Mouse (Mus musculus): ENCODE results near the gene Plekha6. TPM values are rescaled to one million over a fixed set of nuclear protein-coding genes. Genes with fewer than 3 reads are reported as not detected.

The Plekha6 gene
- polyA plus RNA-seq, 1 experiment from 2014 or later: 6.1 TPM

DNA sequence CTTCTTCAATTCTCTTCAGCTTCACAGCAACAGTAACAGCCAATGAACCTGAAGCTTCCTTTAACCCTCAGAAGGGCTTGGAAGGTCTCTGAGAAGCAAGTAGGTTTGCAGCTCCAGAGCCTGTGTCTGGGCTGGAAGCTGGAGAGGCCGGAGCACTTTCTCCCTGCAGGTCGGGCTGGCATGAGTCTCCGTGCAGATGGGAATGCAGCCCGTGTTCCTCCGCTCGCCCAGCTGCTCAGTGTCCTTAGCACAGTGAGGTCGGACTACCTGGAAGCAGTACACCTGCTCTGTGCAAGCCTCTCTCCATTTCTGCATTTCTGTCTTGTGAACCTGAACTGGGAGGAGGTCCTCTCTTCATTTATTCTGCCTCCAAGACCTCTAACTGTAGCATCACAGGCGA lies 92.3 kb downstream of the Plekha6 start:
- no peaks in the 10 kb centered on the region; the same call in 1 of the 2 replicates for H3K27me3 ChIP-seq (ENCODE audit: control insufficient read depth, insufficient read depth, low read length)
- H3K4me1 ChIP-seq (ENCODE audit: control insufficient read depth, insufficient read depth, low read length): peaks cover 43% of the 10 kb centered on the region
- H3K36me3 ChIP-seq (ENCODE audit: control insufficient read depth, insufficient read depth, low read length): 0 out of 2 replicates have a peak, but pooled peaks cover 3% of the 10 kb centered on the region
- H3K9ac ChIP-seq (ENCODE audit: low read depth, low read length): 0 out of 2 replicates have a peak overlapping the region, but pooled peaks have one; percentile 18
- H3K27ac ChIP-seq (ENCODE audit: low read depth, low read length): no peak overlapping the region
- H3K4me3 ChIP-seq (ENCODE audit: low read length): no peak overlapping the region
- no peak for ATAC-seq (ENCODE audit: low FRiP score, low TSS enrichment)
- H3K9me3 ChIP-seq (ENCODE audit: control insufficient read depth, low read length): no peaks in the 10 kb centered on the region
- WGBS: 74% methylated on average over 8 of the region's 8 CpGs
- no peak overlapping the region for H3K4me2 ChIP-seq (replicated peaks; ENCODE audit: low read depth, low read length)

DNA sequence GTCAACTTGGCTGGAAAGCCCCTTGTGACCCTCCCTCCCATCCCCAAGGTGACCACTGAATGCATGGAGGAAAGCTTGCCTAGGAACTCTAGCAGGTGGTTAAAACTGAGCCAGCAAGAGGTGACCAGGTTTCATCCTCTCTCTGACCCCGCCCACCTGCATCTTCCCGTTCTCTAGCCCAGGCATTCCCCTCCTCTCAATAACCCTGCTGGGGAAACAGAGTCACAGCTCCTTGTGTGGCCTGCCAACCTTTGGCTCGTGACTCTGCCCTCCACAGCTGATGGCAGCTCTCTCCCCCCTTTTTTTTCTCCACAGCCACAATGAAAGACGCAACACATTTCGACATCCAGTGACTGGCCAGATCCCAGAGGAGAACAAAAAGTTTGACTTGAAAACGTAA lies 94.7 kb downstream of the Plekha6 start:
- 74% methylated on average over 6 of the region's 6 CpGs for WGBS
- H3K36me3 ChIP-seq (ENCODE audit: control insufficient read depth, insufficient read depth, low read length): 0 out of 2 replicates have a peak, but pooled peaks cover 3% of the 10 kb centered on the region

GRCm38 (mm10) chr1:133262628-133263027 lies 98.6 kb downstream of the Plekha6 start:
- H3K27me3 ChIP-seq (ENCODE audit: control insufficient read depth, insufficient read depth, low read length): no peaks in the 10 kb centered on the region
- H3K4me3 ChIP-seq (ENCODE audit: low read length): no peak overlapping the region
- H3K4me2 ChIP-seq (replicated peaks; ENCODE audit: low read depth, low read length): no peak overlapping the region
- no peaks in the 10 kb centered on the region for H3K9me3 ChIP-seq (ENCODE audit: control insufficient read depth, low read length)
- no peak overlapping the region for H3K9ac ChIP-seq (ENCODE audit: low read depth, low read length)
- H3K27ac ChIP-seq (ENCODE audit: low read depth, low read length): no peak overlapping the region
- H3K4me1 ChIP-seq (ENCODE audit: control insufficient read depth, insufficient read depth, low read length): peaks cover 8% of the 10 kb centered on the region; the same call in 1 of the 2 replicates
- WGBS: 88% methylated on average over 6 of the region's 6 CpGs
- no peak for ATAC-seq (ENCODE audit: low FRiP score, low TSS enrichment)
- H3K36me3 ChIP-seq (ENCODE audit: control insufficient read depth, insufficient read depth, low read length): 0 out of 2 replicates have a peak, but pooled peaks cover 3% of the 10 kb centered on the region

More for the DNA sequence above, 94.7 kb downstream of the Plekha6 start:
- Histone ChIP-seq H3K27me3 (ENCODE audit: control insufficient read depth, insufficient read depth, low read length) (no peaks in the 10 kb centered on the region; the same call in 1 of the 2 replicates), H3K4me2 (replicated peaks; ENCODE audit: low read depth, low read length) (no peak overlapping the region), H3K9me3 (ENCODE audit: control insufficient read depth, low read length) (no peaks in the 10 kb centered on the region), H3K9ac (ENCODE audit: low read depth, low read length) (no peak overlapping the region), H3K4me1 (ENCODE audit: control insufficient read depth, insufficient read depth, low read length) (peaks cover 26% of the 10 kb centered on the region), H3K4me3 (ENCODE audit: low read length) (no peak overlapping the region), H3K27ac (ENCODE audit: low read depth, low read length) (no peak overlapping the region)
- no peak for ATAC-seq (ENCODE audit: low FRiP score, low TSS enrichment)

DNA sequence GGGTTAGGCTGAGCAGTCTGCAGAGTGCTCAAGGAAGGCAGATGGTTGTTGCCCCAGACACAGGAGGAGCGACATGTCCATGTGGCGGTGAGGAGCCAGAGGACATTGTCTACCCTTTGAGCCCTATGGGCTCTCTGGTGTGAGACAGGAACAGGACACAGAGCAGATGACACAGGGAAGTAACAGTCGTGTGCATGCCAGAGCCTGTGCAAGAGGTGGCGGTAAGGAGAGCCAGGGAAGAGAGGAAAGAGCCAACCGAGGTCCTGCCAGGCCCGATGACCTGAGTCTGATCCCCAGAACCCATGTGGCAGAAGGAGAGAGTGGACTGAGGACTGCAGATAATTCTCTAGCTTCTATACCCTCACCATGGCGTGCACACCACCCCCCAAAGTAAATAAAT lies 99.1 kb downstream of the Plekha6 start:
- Histone ChIP-seq H3K4me1 (ENCODE audit: control insufficient read depth, insufficient read depth, low read length) (peaks cover 8% of the 10 kb centered on the region; the same call in 1 of the 2 replicates), H3K4me3 (ENCODE audit: low read length) (no peak overlapping the region), H3K36me3 (ENCODE audit: control insufficient read depth, insufficient read depth, low read length) (0 out of 2 replicates have a peak, but pooled peaks cover 3% of the 10 kb centered on the region), H3K27me3 (ENCODE audit: control insufficient read depth, insufficient read depth, low read length) (no peaks in the 10 kb centered on the region), H3K9ac (ENCODE audit: low read depth, low read length) (no peak overlapping the region), H3K27ac (ENCODE audit: low read depth, low read length) (no peak overlapping the region), H3K4me2 (replicated peaks; ENCODE audit: low read depth, low read length) (no peak overlapping the region), H3K9me3 (ENCODE audit: control insufficient read depth, low read length) (no peaks in the 10 kb centered on the region)
- 92% methylated on average over 7 of the region's 7 CpGs for WGBS
- ATAC-seq (ENCODE audit: low FRiP score, low TSS enrichment): no peak

GRCm38 (mm10) chr1:133264367-133264766 lies 100.4 kb downstream of the Plekha6 start:
- Histone ChIP-seq H3K4me1 (ENCODE audit: control insufficient read depth, insufficient read depth, low read length) (peaks cover 8% of the 10 kb centered on the region; the same call in 1 of the 2 replicates), H3K9ac (ENCODE audit: low read depth, low read length) (no peak overlapping the region), H3K27ac (ENCODE audit: low read depth, low read length) (no peak overlapping the region), H3K27me3 (ENCODE audit: control insufficient read depth, insufficient read depth, low read length) (no peaks in the 10 kb centered on the region), H3K4me3 (ENCODE audit: low read length) (no peak overlapping the region), H3K9me3 (ENCODE audit: control insufficient read depth, low read length) (no peaks in the 10 kb centered on the region), H3K4me2 (replicated peaks; ENCODE audit: low read depth, low read length) (no peak overlapping the region), H3K36me3 (ENCODE audit: control insufficient read depth, insufficient read depth, low read length) (0 out of 2 replicates have a peak, but pooled peaks cover 6% of the 10 kb centered on the region)
- no peak for ATAC-seq (ENCODE audit: low FRiP score, low TSS enrichment)
- 57% methylated on average over 12 of the region's 12 CpGs for WGBS

DNA sequence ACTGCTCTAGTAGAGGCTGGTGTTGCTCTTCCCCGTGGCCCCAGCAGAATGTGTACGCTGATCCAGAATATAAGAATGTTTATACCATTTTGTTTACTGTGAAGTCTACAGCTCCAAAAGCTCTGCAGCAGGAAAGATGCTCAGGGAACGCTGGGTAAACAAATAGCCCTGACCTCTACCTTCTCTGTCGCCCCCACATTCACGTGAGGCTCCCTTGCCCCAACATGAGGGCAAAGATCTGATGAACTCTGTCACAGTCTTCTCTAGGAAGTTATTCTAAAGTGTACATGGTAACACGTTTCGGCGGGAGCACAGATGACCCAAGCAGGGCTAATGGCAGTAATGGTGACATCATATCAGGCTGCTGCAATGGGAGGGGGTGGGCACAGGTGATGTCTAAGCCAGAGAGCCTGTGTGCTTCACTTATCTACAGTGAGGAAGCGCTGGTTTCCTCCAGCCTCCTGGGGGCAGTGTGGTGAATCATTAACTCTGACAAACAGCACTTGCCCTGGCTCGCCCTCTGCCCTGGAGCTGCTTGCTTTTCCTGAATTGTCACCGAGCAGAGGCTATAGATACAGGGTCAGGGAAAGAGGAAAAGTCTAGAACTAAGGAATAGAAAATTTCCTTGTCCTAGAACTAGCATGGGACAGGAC lies 101.2 kb downstream of the Plekha6 start:
- 45% methylated on average over 11 of the region's 11 CpGs for WGBS
- no peak overlapping the region for H3K4me2 ChIP-seq (replicated peaks; ENCODE audit: low read depth, low read length)
- H3K27me3 ChIP-seq (ENCODE audit: control insufficient read depth, insufficient read depth, low read length): no peaks in the 10 kb centered on the region
- no peak overlapping the region for H3K9ac ChIP-seq (ENCODE audit: low read depth, low read length)
- 0 out of 2 replicates have a peak, but pooled peaks cover 6% of the 10 kb centered on the region for H3K36me3 ChIP-seq (ENCODE audit: control insufficient read depth, insufficient read depth, low read length)
- peaks cover 8% of the 10 kb centered on the region; the same call in 1 of the 2 replicates for H3K4me1 ChIP-seq (ENCODE audit: control insufficient read depth, insufficient read depth, low read length)
- peak; percentile 32 for ATAC-seq (ENCODE audit: low FRiP score, low TSS enrichment)
- no peaks in the 10 kb centered on the region for H3K9me3 ChIP-seq (ENCODE audit: control insufficient read depth, low read length)
- H3K27ac ChIP-seq (ENCODE audit: low read depth, low read length): no peak overlapping the region
- no peak overlapping the region for H3K4me3 ChIP-seq (ENCODE audit: low read length)

DNA sequence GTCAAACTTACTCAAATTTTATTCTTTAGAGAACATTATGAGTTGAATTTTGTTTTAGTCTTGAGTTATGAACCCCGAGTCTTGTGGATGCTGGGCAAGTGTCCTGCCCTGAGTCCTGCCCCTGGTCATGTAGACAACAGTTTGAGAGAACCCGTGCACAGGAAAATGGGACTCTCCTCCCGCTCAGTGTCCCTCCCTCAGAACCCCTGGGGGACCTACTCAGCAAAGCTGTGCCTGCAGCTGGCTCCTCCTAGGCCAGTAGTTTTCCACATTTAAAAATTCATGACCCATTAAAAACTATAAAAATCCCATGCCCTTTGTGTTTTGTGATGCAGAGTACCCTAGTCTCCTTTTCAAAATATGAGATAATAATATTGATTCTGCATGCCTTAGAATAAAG lies 103.1 kb downstream of the Plekha6 start:
- Histone ChIP-seq H3K4me3 (ENCODE audit: low read length) (no peak overlapping the region), H3K4me1 (ENCODE audit: control insufficient read depth, insufficient read depth, low read length) (peaks cover 8% of the 10 kb centered on the region; the same call in 1 of the 2 replicates), H3K36me3 (ENCODE audit: control insufficient read depth, insufficient read depth, low read length) (0 out of 2 replicates have a peak, but pooled peaks cover 2% of the 10 kb centered on the region), H3K27me3 (ENCODE audit: control insufficient read depth, insufficient read depth, low read length) (no peaks in the 10 kb centered on the region), H3K9ac (ENCODE audit: low read depth, low read length) (no peak overlapping the region), H3K27ac (ENCODE audit: low read depth, low read length) (no peak overlapping the region), H3K4me2 (replicated peaks; ENCODE audit: low read depth, low read length) (no peak overlapping the region), H3K9me3 (ENCODE audit: control insufficient read depth, low read length) (no peaks in the 10 kb centered on the region)
- ATAC-seq (ENCODE audit: low FRiP score, low TSS enrichment): no peak
- 65% methylated on average over 3 of the region's 3 CpGs for WGBS

DNA sequence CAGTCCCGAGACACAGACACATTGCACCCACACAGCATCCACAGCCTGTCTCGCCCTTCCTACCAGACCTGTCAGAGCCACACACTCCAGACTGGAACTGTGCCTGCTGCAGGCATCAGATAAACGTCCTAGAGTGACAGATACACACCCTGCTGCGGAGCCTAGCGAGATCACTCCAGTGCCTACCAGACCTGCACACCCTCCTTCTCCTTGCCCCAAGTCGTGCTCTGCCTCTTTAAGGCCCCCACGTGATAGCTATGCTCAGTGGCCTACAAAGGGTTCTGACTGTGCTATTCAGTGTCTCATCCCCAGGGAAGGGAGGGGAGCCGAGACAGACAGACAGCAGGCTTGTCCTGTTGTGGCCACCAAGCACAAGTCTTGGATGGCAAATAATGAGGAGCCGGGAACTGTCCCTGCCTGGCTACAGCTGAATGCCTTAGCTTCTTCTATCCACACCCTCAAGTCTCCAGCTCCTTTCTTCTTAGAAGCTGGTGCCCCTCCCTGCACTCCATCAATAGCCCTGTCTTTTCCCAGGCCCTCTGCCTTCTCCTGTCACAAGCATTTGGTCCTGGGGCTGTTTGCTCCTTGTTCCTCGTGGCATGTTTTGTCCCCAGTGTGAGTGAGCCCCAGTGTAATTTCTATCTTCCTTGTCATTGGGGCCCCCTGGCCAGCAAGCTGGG lies 103.9 kb downstream of the Plekha6 start:
- Histone ChIP-seq H3K4me1 (ENCODE audit: control insufficient read depth, insufficient read depth, low read length) (peaks cover 8% of the 10 kb centered on the region; the same call in 1 of the 2 replicates), H3K36me3 (ENCODE audit: control insufficient read depth, insufficient read depth, low read length) (peaks cover 2% of the 10 kb centered on the region; the same call in 1 of the 2 replicates), H3K27ac (ENCODE audit: low read depth, low read length) (no peak overlapping the region), H3K9me3 (ENCODE audit: control insufficient read depth, low read length) (no peaks in the 10 kb centered on the region), H3K4me3 (ENCODE audit: low read length) (no peak overlapping the region), H3K9ac (ENCODE audit: low read depth, low read length) (no peak overlapping the region), H3K27me3 (ENCODE audit: control insufficient read depth, insufficient read depth, low read length) (no peaks in the 10 kb centered on the region), H3K4me2 (replicated peaks; ENCODE audit: low read depth, low read length) (no peak overlapping the region)
- no peak for ATAC-seq (ENCODE audit: low FRiP score, low TSS enrichment)
- WGBS: 33% methylated on average over 10 of the region's 10 CpGs

- 68% methylated on average over 3 of the region's 3 CpGs for WGBS
- H3K9me3 ChIP-seq (ENCODE audit: control insufficient read depth, low read length): no peaks in the 10 kb centered on the region
- H3K4me1 ChIP-seq (ENCODE audit: control insufficient read depth, insufficient read depth, low read length): peaks cover 8% of the 10 kb centered on the region; the same call in 1 of the 2 replicates
- no peak overlapping the region for H3K27ac ChIP-seq (ENCODE audit: low read depth, low read length)
- H3K4me3 ChIP-seq (ENCODE audit: low read length): no peak overlapping the region
- H3K36me3 ChIP-seq (ENCODE audit: control insufficient read depth, insufficient read depth, low read length): peaks cover 2% of the 10 kb centered on the region; the same call in 1 of the 2 replicates
- ATAC-seq (ENCODE audit: low FRiP score, low TSS enrichment): no peak
- H3K4me2 ChIP-seq (replicated peaks; ENCODE audit: low read depth, low read length): no peak overlapping the region
- no peaks in the 10 kb centered on the region for H3K27me3 ChIP-seq (ENCODE audit: control insufficient read depth, insufficient read depth, low read length)
- H3K9ac ChIP-seq (ENCODE audit: low read depth, low read length): no peak overlapping the region
Measured at GRCm38 (mm10) chr1:133268503-133268902, 104.5 kb downstream of the Plekha6 start.

Data from kidney, embryonic 14.5 days (tissue).